Mouse (Mus musculus): ENCODE results near the gene Gm21887. TPM values are rescaled to one million over a fixed set of nuclear protein-coding genes. Genes with fewer than 3 reads are reported as not detected.
"Not testable (repeated sequence)": the region's sequence is repeated elsewhere in the genome, so short reads cannot be mapped to it uniquely, and the experiment has no call there.

Gene Gm21887
- total and polyA plus RNA-seq, 2 experiments from 2014 or later = 51.3 to 201 TPM

DNA sequence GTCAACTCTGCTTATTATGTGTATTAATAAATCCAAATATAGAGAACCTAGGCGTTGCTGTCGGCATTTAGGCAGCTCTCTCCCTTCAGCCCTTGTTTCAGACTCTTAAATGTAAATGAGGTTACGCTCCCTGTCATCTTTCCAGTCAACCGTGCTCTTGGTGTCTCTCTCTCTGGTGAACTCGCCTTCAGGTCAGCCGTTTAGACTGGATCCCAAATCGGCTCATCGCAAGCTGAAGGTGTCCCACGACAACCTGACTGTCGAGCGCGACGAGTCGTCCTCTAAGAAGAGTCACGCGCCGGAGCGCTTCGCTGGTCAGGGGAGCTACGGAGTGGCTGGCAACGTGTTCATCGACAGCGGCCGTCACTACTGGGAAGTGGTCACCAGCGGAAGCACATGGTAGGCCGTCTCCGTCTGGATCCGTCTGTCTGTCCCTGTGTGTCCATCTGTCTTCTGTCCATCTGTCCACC lies 22.1 kb upstream of the Gm21887 start:
- peak overlapping the region; percentile 18; the same call in 1 of the 2 replicates for H3K4me2 ChIP-seq (ENCODE audit: low read depth, low read length, poor library complexity, severe bottlenecking)
- not testable (repeated sequence) for H3K4me1 ChIP-seq (ENCODE audit: insufficient read depth, low read length); H3K27me3 ChIP-seq (ENCODE audit: insufficient read depth, low read length); H3K9ac ChIP-seq (replicated peaks; ENCODE audit: low read length, poor library complexity, severe bottlenecking); H3K36me3 ChIP-seq (ENCODE audit: insufficient read depth, low read length); H3K4me3 ChIP-seq (ENCODE audit: low read depth, low read length); H3K27ac ChIP-seq (ENCODE audit: low read depth, low read length)
- peak; percentile 14 for DNase-seq (ENCODE audit: low spot score)
- WGBS = 77% methylated on average over 28 of the region's 28 CpGs
- peak; percentile 10 for ATAC-seq (ENCODE audit: low FRiP score)
- peaks cover 19% of the 10 kb centered on the region for H3K9me3 ChIP-seq (ENCODE audit: low read length)

- WGBS = 84% methylated on average over 56 of the region's 56 CpGs
- peaks cover 16% of the 10 kb centered on the region for H3K9me3 ChIP-seq (ENCODE audit: low read length)
- not testable (repeated sequence) for ATAC-seq (ENCODE audit: low FRiP score); H3K27me3 ChIP-seq (ENCODE audit: insufficient read depth, low read length); H3K4me1 ChIP-seq (ENCODE audit: insufficient read depth, low read length); H3K9ac ChIP-seq (replicated peaks; ENCODE audit: low read length, poor library complexity, severe bottlenecking); H3K27ac ChIP-seq (ENCODE audit: low read depth, low read length); H3K36me3 ChIP-seq (ENCODE audit: insufficient read depth, low read length); H3K4me3 ChIP-seq (ENCODE audit: low read depth, low read length)
- peak overlapping the region; percentile 4; the same call in 1 of the 2 replicates for H3K4me2 ChIP-seq (ENCODE audit: low read depth, low read length, poor library complexity, severe bottlenecking)
- DNase-seq (ENCODE audit: low spot score) = peak; percentile 7
Observed at GRCm38 (mm10) chrX:169988571-169989218, 20.8 kb upstream of the Gm21887 start.

DNA sequence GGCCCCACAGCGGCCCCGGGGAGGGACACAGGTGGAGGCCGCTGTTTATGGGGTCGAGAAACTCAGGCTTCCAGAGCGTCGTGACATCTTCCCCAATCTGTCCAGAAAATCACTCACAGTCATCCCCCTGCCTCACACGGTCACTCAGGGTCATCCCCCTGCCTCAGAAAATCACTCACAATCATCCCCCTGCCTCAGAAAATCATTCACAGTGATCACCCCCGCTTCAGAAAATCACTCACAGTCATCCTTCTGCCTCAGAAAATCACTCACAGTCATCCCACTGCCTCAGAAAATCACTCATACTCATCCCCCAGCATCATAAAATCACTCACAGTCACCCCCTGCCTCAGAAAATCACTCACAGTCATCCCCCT lies 20.3 kb upstream of the Gm21887 start:
- Histone ChIP-seq H3K4me2 (ENCODE audit: low read depth, low read length, poor library complexity, severe bottlenecking) (peak overlapping the region; percentile 4; the same call in 1 of the 2 replicates), H3K9me3 (ENCODE audit: low read length) (peaks cover 16% of the 10 kb centered on the region)
- not testable (repeated sequence) for H3K9ac ChIP-seq (replicated peaks; ENCODE audit: low read length, poor library complexity, severe bottlenecking); H3K27me3 ChIP-seq (ENCODE audit: insufficient read depth, low read length); ATAC-seq (ENCODE audit: low FRiP score); H3K36me3 ChIP-seq (ENCODE audit: insufficient read depth, low read length); H3K27ac ChIP-seq (ENCODE audit: low read depth, low read length); H3K4me1 ChIP-seq (ENCODE audit: insufficient read depth, low read length); H3K4me3 ChIP-seq (ENCODE audit: low read depth, low read length)
- peak; percentile 51 for DNase-seq (ENCODE audit: low spot score)
- 80% methylated on average over 8 of the region's 8 CpGs for WGBS

- H3K9ac ChIP-seq (replicated peaks; ENCODE audit: low read length, poor library complexity, severe bottlenecking); ATAC-seq (ENCODE audit: low FRiP score); H3K27ac ChIP-seq (ENCODE audit: low read depth, low read length); H3K36me3 ChIP-seq (ENCODE audit: insufficient read depth, low read length); H3K27me3 ChIP-seq (ENCODE audit: insufficient read depth, low read length); H3K4me1 ChIP-seq (ENCODE audit: insufficient read depth, low read length): not testable (repeated sequence)
- H3K9me3 ChIP-seq (ENCODE audit: low read length) = peaks cover 18% of the 10 kb centered on the region
- H3K4me2 ChIP-seq (ENCODE audit: low read depth, low read length, poor library complexity, severe bottlenecking) = peak overlapping the region; percentile 2; the same call in 1 of the 2 replicates
- 60% methylated on average over 56 of the region's 56 CpGs for WGBS
- peak; percentile 14 for DNase-seq (ENCODE audit: low spot score)
- H3K4me3 ChIP-seq (ENCODE audit: low read depth, low read length) = peak overlapping the region; percentile 1; the same call in 1 of the 2 replicates
Observed at GRCm38 (mm10) chrX:169989691-169990631, 19.5 kb upstream of the Gm21887 start.

GRCm38 (mm10) chrX:169991128-169991873 lies 18.2 kb upstream of the Gm21887 start:
- Histone ChIP-seq H3K4me3 (ENCODE audit: low read depth, low read length) (0 out of 2 replicates have a peak overlapping the region, but pooled peaks have one; percentile 6), H3K9me3 (ENCODE audit: low read length) (peaks cover 18% of the 10 kb centered on the region), H3K4me2 (ENCODE audit: low read depth, low read length, poor library complexity, severe bottlenecking) (peak overlapping the region; percentile 21; the same call in 1 of the 2 replicates)
- 36% methylated on average over 25 of the region's 28 CpGs for WGBS
- H3K27me3 ChIP-seq (ENCODE audit: insufficient read depth, low read length); H3K36me3 ChIP-seq (ENCODE audit: insufficient read depth, low read length); H3K4me1 ChIP-seq (ENCODE audit: insufficient read depth, low read length); H3K27ac ChIP-seq (ENCODE audit: low read depth, low read length); H3K9ac ChIP-seq (replicated peaks; ENCODE audit: low read length, poor library complexity, severe bottlenecking): not testable (repeated sequence)
- peak; percentile 33 for ATAC-seq (ENCODE audit: low FRiP score)
- peak; percentile 10 for DNase-seq (ENCODE audit: low spot score)

- peaks cover 18% of the 10 kb centered on the region for H3K9me3 ChIP-seq (ENCODE audit: low read length)
- not testable (repeated sequence) for H3K4me1 ChIP-seq (ENCODE audit: insufficient read depth, low read length); DNase-seq (ENCODE audit: low spot score); ATAC-seq (ENCODE audit: low FRiP score); H3K27me3 ChIP-seq (ENCODE audit: insufficient read depth, low read length); H3K27ac ChIP-seq (ENCODE audit: low read depth, low read length); H3K4me2 ChIP-seq (ENCODE audit: low read depth, low read length, poor library complexity, severe bottlenecking); H3K9ac ChIP-seq (replicated peaks; ENCODE audit: low read length, poor library complexity, severe bottlenecking); H3K36me3 ChIP-seq (ENCODE audit: insufficient read depth, low read length); H3K4me3 ChIP-seq (ENCODE audit: low read depth, low read length)
- WGBS = 47% methylated on average over 15 of the region's 15 CpGs
Observed at GRCm38 (mm10) chrX:169992086-169992930, 17.2 kb upstream of the Gm21887 start.

DNA sequence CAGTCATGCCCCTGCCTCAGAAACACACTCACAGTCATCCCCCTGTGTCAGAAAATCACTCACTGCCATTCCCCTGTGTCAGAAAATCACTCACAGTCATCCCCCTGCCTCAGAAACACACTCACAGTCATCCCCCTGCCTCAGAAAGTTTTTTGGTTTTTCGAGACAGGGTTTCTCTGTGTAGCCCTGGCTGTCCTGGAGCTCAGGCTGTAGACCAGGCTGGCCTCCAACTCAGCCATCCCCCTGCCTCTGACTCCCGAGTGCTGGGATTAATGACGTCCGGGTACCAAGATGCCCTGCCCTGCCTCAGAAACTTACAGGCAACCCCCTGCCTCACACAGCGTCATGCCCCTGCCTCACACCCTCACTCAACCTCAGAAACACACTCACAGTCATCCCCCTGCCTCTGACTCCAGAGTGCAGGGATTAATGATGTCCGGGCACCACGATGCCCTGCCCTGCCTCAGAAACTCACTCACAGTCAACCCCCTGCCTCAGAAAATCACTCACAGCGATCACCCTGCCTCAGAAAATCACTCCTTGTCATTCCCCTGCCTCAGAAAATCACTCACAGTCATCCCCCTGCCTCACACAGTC lies 16.4 kb upstream of the Gm21887 start:
- not testable (repeated sequence) for DNase-seq (ENCODE audit: low spot score); H3K27ac ChIP-seq (ENCODE audit: low read depth, low read length); H3K4me2 ChIP-seq (ENCODE audit: low read depth, low read length, poor library complexity, severe bottlenecking); H3K36me3 ChIP-seq (ENCODE audit: insufficient read depth, low read length); H3K27me3 ChIP-seq (ENCODE audit: insufficient read depth, low read length); H3K4me1 ChIP-seq (ENCODE audit: insufficient read depth, low read length); H3K4me3 ChIP-seq (ENCODE audit: low read depth, low read length); H3K9ac ChIP-seq (replicated peaks; ENCODE audit: low read length, poor library complexity, severe bottlenecking); ATAC-seq (ENCODE audit: low FRiP score)
- H3K9me3 ChIP-seq (ENCODE audit: low read length) = peaks cover 19% of the 10 kb centered on the region
- 54% methylated on average over 8 of the region's 8 CpGs for WGBS
